Mouse (Mus musculus) midbrain, embryonic 14.5 days (tissue): ENCODE results near the gene Rrad. TPM values are rescaled to one million over a fixed set of nuclear protein-coding genes. Genes with fewer than 3 reads are reported as not detected.

ENCODE experiments used
- ATAC-seq: fragments of 200-750 bp; cut with Nextera tagmentation; 2 replicates; pipeline ENCODE4 v1.8.0; 2017; ENCODE audit warnings: moderate number of reproducible peaks, moderate library complexity; ENCODE audit not compliant: low FRiP score, low TSS enrichment
- DNase-seq: peaks from one replicate; pipeline ENCODE4 v3.0.0-alpha.2; 2015
- H3K27ac ChIP-seq: fragments of 300-500 bp; sonication (generic); replicated peaks from 2 replicates; pipeline ENCODE4 v1.5.1; 2014; ENCODE audit warnings: mild to moderate bottlenecking, low read depth, low read length, moderate library complexity
- H3K27me3 ChIP-seq: fragments of 300-500 bp; sonication (generic); 2 replicates; pipeline ENCODE4 v1.6.1; 2014; ENCODE audit warnings: low read length, control low read depth, mixed read lengths; ENCODE audit not compliant: control insufficient read depth, insufficient read depth
- H3K36me3 ChIP-seq: fragments of 300-500 bp; sonication (generic); 2 replicates; pipeline ENCODE4 v1.6.1; 2014; ENCODE audit warnings: low read length, control low read depth; ENCODE audit not compliant: control insufficient read depth, insufficient read depth
- H3K4me1 ChIP-seq: fragments of 300-500 bp; sonication (generic); 2 replicates; pipeline ENCODE4 v1.6.1; 2014; ENCODE audit warnings: mild to moderate bottlenecking, antibody characterized with exemption, low read length, control low read depth; ENCODE audit not compliant: control insufficient read depth, insufficient read depth
- H3K4me2 ChIP-seq: fragments of 300-500 bp; sonication (generic); 2 replicates; pipeline ENCODE4 v1.6.1; 2014; ENCODE audit warnings: mild to moderate bottlenecking, low read length, moderate library complexity
- H3K4me3 ChIP-seq: fragments of 300-500 bp; sonication (generic); replicated peaks from 2 replicates; pipeline ENCODE4 v1.5.1; 2014; ENCODE audit warnings: low read depth, low read length
- H3K9ac ChIP-seq: fragments of 300-500 bp; sonication (generic); replicated peaks from 2 replicates; pipeline ENCODE4 v1.6.1; 2014; ENCODE audit warnings: mild to moderate bottlenecking, low read length, moderate library complexity
- H3K9me3 ChIP-seq: fragments of 300-500 bp; sonication (generic); 2 replicates; pipeline ENCODE4 v1.6.1; 2016; ENCODE audit warnings: low read length, control low read depth, mixed read lengths; ENCODE audit not compliant: control insufficient read depth
- WGBS: fragments of 180-500 bp; shearing (Covaris S2); extraction: QIAGEN DNeasy Blood & Tissue Kit; methylation state at CpG from one replicate; pipeline ENCODE4 v1.1.7; 2014; 5-methylcytosine and 5-hydroxymethylcytosine counted together
- polyA plus RNA-seq: library from polyadenylated mRNA; unstranded; fragments of >200 nt; fragmentation: Nextera tagmentation; extraction: Ambion mirVana; gene quantifications from 2 replicates; pipeline ENCODE4 v1.2.1, GENCODE M21; 2014

Rrad gene
- polyA plus RNA-seq, 1 experiment from 2014 or later, result 3.6 TPM

GRCm38 (mm10) chr8:104606329-104606728 is 24.8 kb downstream of the Rrad start:
- Histone ChIP-seq H3K4me1 (0 out of 2 replicates have a peak, but pooled peaks cover 7% of the 10 kb centered on the region), H3K9me3 (no peaks in the 10 kb centered on the region), H3K27ac (no peak overlapping the region), H3K4me2 (no peak overlapping the region), H3K9ac (no peak overlapping the region), H3K4me3 (no peak overlapping the region), H3K36me3 (no peaks in the 10 kb centered on the region), H3K27me3 (no peaks in the 10 kb centered on the region)
- WGBS, result 55% methylated on average over 6 of the region's 6 CpGs
- no peak for DNase-seq
- no peak for ATAC-seq

GRCm38 (mm10) chr8:104603245-104603593 is 27.9 kb downstream of the Rrad start:
- WGBS, result 74% methylated on average over 4 of the region's 4 CpGs

GRCm38 (mm10) chr8:104602468-104603244 is 28.5 kb downstream of the Rrad start:
- H3K36me3 ChIP-seq, result no peaks in the 10 kb centered on the region
- DNase-seq (peak; percentile 94), ATAC-seq (peak; percentile 90)
- 19% methylated on average over 21 of the region's 21 CpGs for WGBS
- H3K9me3 ChIP-seq, result no peaks in the 10 kb centered on the region
- no peak overlapping the region for H3K9ac ChIP-seq
- 0 out of 2 replicates have a peak, but pooled peaks cover 7% of the 10 kb centered on the region for H3K4me1 ChIP-seq
- H3K27me3 ChIP-seq, result no peaks in the 10 kb centered on the region
- H3K27ac ChIP-seq, result no peak overlapping the region
- H3K4me3 ChIP-seq, result no peak overlapping the region
- H3K4me2 ChIP-seq, result peak overlapping the region; percentile 41

More at GRCm38 (mm10) chr8:104603245-104603593, 27.9 kb downstream of the Rrad start:
- H3K4me2 ChIP-seq, result no peak overlapping the region
- no peaks in the 10 kb centered on the region for H3K36me3 ChIP-seq
- no peaks in the 10 kb centered on the region for H3K9me3 ChIP-seq
- H3K4me1 ChIP-seq, result 0 out of 2 replicates have a peak, but pooled peaks cover 7% of the 10 kb centered on the region
- H3K9ac ChIP-seq, result no peak overlapping the region
- ATAC-seq (no peak), DNase-seq (no peak)
- no peak overlapping the region for H3K27ac ChIP-seq
- no peak overlapping the region for H3K4me3 ChIP-seq
- H3K27me3 ChIP-seq, result no peaks in the 10 kb centered on the region

GRCm38 (mm10) chr8:104601941-104602371 is 29.2 kb downstream of the Rrad start:
- Histone ChIP-seq H3K4me3 (no peak overlapping the region), H3K27ac (no peak overlapping the region), H3K4me1 (0 out of 2 replicates have a peak, but pooled peaks cover 7% of the 10 kb centered on the region), H3K9me3 (no peaks in the 10 kb centered on the region), H3K36me3 (no peaks in the 10 kb centered on the region), H3K27me3 (no peaks in the 10 kb centered on the region), H3K4me2 (peak overlapping the region; percentile 41), H3K9ac (no peak overlapping the region)
- no peak for ATAC-seq
- WGBS, result under 1% methylated on average over 12 of the region's 12 CpGs
- DNase-seq, result no peak

- no peak for DNase-seq
- Histone ChIP-seq H3K4me3 (no peak overlapping the region), H3K9ac (no peak overlapping the region), H3K27ac (no peak overlapping the region), H3K4me1 (0 out of 2 replicates have a peak, but pooled peaks cover 7% of the 10 kb centered on the region), H3K9me3 (no peaks in the 10 kb centered on the region), H3K27me3 (no peaks in the 10 kb centered on the region), H3K4me2 (no peak overlapping the region), H3K36me3 (0 out of 2 replicates have a peak, but pooled peaks cover 3% of the 10 kb centered on the region)
- no peak for ATAC-seq
- WGBS, result 21% methylated on average over 7 of the region's 7 CpGs
These were observed 29.7 kb downstream of the Rrad start for GRCm38 (mm10) chr8:104601386-104601785.

GRCm38 (mm10) chr8:104598496-104598895 is 32.6 kb downstream of the Rrad start:
- H3K4me2 ChIP-seq, result no peak overlapping the region
- WGBS, result 74% methylated on average over 6 of the region's 6 CpGs
- peaks cover 29% of the 10 kb centered on the region for H3K36me3 ChIP-seq
- H3K9me3 ChIP-seq, result no peaks in the 10 kb centered on the region
- no peaks in the 10 kb centered on the region for H3K27me3 ChIP-seq
- H3K4me1 ChIP-seq, result 0 out of 2 replicates have a peak, but pooled peaks cover 7% of the 10 kb centered on the region
- no peak overlapping the region for H3K27ac ChIP-seq
- DNase-seq (no peak), ATAC-seq (no peak)
- H3K9ac ChIP-seq, result no peak overlapping the region
- no peak overlapping the region for H3K4me3 ChIP-seq

- Histone ChIP-seq H3K4me1 (0 out of 2 replicates have a peak, but pooled peaks cover 7% of the 10 kb centered on the region), H3K9ac (no peak overlapping the region), H3K36me3 (peaks cover 31% of the 10 kb centered on the region), H3K9me3 (no peaks in the 10 kb centered on the region), H3K4me2 (no peak overlapping the region), H3K27me3 (no peaks in the 10 kb centered on the region), H3K27ac (no peak overlapping the region), H3K4me3 (no peak overlapping the region)
- DNase-seq (no peak), ATAC-seq (no peak)
- 88% methylated on average over 6 of the region's 6 CpGs for WGBS
These were observed 33.5 kb downstream of the Rrad start for GRCm38 (mm10) chr8:104597656-104598055.

GRCm38 (mm10) chr8:104595773-104596536 is 35.2 kb downstream of the Rrad start:
- Histone ChIP-seq H3K36me3 (peaks cover 31% of the 10 kb centered on the region), H3K9ac (no peak overlapping the region), H3K4me1 (0 out of 2 replicates have a peak, but pooled peaks cover 3% of the 10 kb centered on the region), H3K9me3 (no peaks in the 10 kb centered on the region), H3K4me2 (no peak overlapping the region), H3K27ac (no peak overlapping the region), H3K4me3 (no peak overlapping the region), H3K27me3 (no peaks in the 10 kb centered on the region)
- DNase-seq (no peak), ATAC-seq (no peak)
- WGBS, result 84% methylated on average over 21 of the region's 21 CpGs
